Mouse (Mus musculus): ENCODE data around the gene Cyp3a13. TPM values are rescaled to one million over a fixed set of nuclear protein-coding genes. Genes with fewer than 3 reads are reported as not detected.
"Not testable (repeated sequence)": the region's sequence is repeated elsewhere in the genome, so short reads cannot be mapped to it uniquely, and the experiment has no call there.

Gene Cyp3a13
- polyA plus RNA-seq, 1 experiment: not detected

DNA sequence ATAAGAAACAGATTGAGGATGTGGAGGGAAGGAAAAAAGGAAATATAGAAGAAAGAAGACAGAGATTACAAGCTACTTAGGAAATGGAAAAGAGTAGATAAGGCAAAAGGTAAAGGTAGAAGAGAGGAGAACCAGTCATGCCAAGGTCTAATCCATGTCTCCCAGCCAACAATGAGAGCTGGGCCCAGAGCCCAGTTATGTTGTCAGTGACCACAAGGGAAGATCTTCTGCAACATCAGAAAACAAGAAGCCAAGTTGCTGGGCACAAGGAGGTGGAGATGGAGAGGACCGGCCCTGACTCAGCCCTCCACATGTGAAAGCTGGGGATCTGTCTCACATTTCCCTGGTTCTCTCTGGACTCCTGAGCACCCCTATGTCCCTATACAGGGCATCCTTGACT, 33.8 kb downstream of the Cyp3a13 start:
- no peak for TF ChIP-seq GATA1 (IDR thresholded peaks at IDR 0.05; ENCODE audit: low read length)

GRCm38 (mm10) chr5:137885894-137886293, 35.5 kb downstream of the Cyp3a13 start:
- no peak for TF ChIP-seq GATA1 (IDR thresholded peaks at IDR 0.05; ENCODE audit: low read length)

DNA sequence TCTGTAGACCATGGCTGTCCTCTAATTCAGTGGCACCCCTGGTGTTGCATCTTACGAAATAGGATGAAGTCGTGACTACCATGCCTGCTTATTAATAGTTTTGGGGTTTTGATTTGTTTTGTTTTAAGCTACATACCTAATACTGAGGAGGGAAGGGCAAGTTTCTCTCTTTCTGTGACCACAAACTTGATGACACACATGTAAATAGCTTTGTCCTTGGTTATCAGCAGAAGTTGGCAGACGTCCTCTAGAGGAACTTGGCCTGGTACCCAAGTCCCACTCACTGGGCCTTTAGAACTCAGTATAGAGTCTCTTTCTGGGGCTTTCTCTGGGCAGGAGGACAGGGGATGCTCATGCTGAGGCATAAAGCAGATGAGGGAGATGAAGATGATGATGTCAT, 38.1 kb downstream of the Cyp3a13 start:
- no peak for TF ChIP-seq GATA1 (IDR thresholded peaks at IDR 0.05; ENCODE audit: low read length)

DNA sequence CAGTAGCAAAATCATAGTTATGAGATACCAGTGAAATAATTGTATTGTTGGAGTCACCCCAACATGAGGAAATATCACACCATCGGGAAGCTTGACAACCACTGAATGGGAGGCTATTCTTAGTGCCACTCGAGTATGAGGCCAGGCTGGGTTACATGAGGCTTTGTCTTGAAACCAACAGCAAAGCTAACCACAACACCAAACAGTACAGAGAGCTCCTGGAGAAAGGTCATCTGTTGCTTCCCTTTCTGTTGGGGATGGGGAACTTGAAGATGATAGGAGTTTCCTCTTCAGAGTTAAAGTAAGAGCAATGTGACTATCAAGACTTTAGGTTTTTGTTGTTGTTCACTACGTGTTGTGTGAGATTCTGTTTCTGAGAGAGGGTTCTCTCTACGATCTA, 38.5 kb downstream of the Cyp3a13 start:
- no peak for TF ChIP-seq GATA1 (IDR thresholded peaks at IDR 0.05; ENCODE audit: low read length)

DNA sequence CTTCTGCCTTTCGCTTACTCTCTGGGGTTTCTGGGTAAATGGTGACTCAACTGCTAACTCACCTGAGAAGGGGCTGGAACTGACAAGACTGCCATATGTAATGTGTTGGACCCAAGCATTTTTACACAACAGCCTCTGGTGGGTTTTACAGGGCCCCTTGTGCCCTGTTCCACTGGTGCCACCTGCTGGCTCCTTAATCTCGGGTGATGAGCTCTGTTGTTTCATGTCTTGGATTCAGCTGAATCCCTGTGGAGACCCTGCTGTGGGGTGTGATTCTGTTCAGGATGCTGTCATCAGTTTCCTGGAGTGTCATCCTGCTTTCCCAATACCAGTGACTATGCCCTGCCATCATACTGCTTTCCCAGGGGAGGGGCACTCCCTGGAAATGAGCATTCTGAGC, 43.6 kb downstream of the Cyp3a13 start:
- TF ChIP-seq GATA1 (IDR thresholded peaks at IDR 0.05; ENCODE audit: low read length): no peak

DNA sequence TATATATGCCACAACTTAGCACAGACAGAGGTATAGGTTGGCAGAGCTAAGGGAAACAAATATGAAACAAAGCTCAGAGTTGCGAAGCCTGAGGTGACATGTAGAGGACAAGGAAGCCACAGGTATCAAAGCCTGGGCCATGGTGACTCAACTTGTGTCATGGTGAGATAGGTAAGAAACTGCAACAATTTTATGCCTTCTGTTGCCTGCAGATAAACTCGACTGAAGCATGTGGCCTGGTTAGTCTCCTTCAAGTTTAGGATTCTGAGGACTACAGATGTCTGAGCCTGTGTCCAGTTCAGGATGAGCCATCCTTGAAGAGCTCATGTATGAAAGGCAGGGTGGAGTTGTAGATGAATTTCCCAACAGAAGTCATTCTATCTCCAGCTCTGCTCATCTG, 46.4 kb downstream of the Cyp3a13 start:
- TF ChIP-seq GATA1 (IDR thresholded peaks at IDR 0.05; ENCODE audit: low read length): no peak

DNA sequence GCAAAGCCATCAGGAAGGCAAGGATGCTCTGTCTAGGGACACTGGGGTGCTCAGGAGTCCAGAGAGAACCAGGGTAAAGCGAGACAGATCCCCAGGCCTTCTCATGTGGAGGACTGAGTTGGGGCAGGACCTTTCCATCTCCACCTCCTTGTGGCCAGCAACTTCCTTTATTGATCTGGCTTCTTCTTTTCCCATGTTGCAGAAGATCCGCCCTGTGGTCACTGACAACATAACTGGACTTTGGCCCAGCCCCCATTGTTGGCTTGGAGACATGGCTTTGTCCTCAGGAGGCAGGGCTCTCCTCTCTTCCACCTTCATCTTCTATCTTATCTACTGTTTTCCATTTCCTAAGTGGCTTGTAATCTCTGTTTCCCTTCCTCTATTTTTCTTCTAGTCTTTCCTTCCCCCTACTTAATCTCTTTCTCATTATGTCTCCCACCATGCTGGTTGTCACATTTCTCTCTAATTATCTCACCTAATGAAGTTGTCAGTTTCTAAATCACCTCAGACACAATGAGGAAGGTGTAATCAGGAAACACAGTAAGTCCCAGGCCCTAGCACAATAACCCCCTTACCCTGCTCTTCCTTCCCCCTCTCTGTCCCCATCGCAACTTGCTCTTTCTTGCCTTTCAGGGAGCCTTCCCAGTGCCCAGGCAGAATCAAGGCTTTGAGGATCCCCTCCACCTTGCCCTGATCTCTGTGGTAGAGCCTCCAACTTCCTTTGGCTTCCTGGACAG, 49.6 kb downstream of the Cyp3a13 start, which contains the start of gene Pilrb2:
Gene Pilrb2 (minus strand): TSS at position 172 of the 737 bp plus-strand sequence.
- TF ChIP-seq GATA1 (IDR thresholded peaks at IDR 0.05; ENCODE audit: low read length): not testable (repeated sequence)

GRCm38 (mm10) chr5:137857960-137858710, 63.3 kb downstream of the Cyp3a13 start, which contains the start of gene Pilrb1:
Gene Pilrb1, minus strand, starts transcription at chr5:137858106.
- not testable (repeated sequence) for TF ChIP-seq GATA1 (IDR thresholded peaks at IDR 0.05; ENCODE audit: low read length)

Other genes starting within 250 kb of the Cyp3a13 start
- gene Agfg2, start 236.9 kb downstream of the Cyp3a13 start, polyA plus RNA-seq (2012): 108 and 112 TPM in 2 replicates
- gene Nyap1, start 180.0 kb downstream of the Cyp3a13 start, polyA plus RNA-seq (2012): 0.76 and 1.4 TPM in 2 replicates
- 440 and 451 TPM in 2 replicates for gene Tsc22d4, start 175.9 kb downstream of the Cyp3a13 start, polyA plus RNA-seq (2012)
- gene Ppp1r35, start 142.8 kb downstream of the Cyp3a13 start, polyA plus RNA-seq (2012): 111 and 138 TPM in 2 replicates
- 154 and 190 TPM in 2 replicates for gene Mepce, start 134.0 kb downstream of the Cyp3a13 start, polyA plus RNA-seq (2012)
- gene Zcwpw1, start 133.8 kb downstream of the Cyp3a13 start, polyA plus RNA-seq (2012): 0.21 and 0.46 TPM in 2 replicates
- gene Pilra, start 85.3 kb downstream of the Cyp3a13 start, polyA plus RNA-seq (2012): not detected in 2 replicates
- not detected in 2 replicates for gene Pilrb1, start 63.5 kb downstream of the Cyp3a13 start, polyA plus RNA-seq (2012)
- 0.26 TPM in 1 of 2 replicates, not detected in the other for gene Pilrb2, start 49.8 kb downstream of the Cyp3a13 start, polyA plus RNA-seq (2012)
- gene Gjc3, start 41.5 kb upstream of the Cyp3a13 start, polyA plus RNA-seq (2012): not detected in 2 replicates
- not detected in 2 replicates for gene Azgp1, start 59.9 kb upstream of the Cyp3a13 start, polyA plus RNA-seq (2012)
- gene Smok3a, start 99.6 kb upstream of the Cyp3a13 start, polyA plus RNA-seq (2012): not detected in 2 replicates
- not detected in 2 replicates for gene Smok3b, start 99.8 kb upstream of the Cyp3a13 start, polyA plus RNA-seq (2012)
- gene Smok3c, start 131.6 kb upstream of the Cyp3a13 start, polyA plus RNA-seq (2012): not detected in 2 replicates
- gene Zkscan1, start 163.5 kb upstream of the Cyp3a13 start, polyA plus RNA-seq (2012): 2.0 and 2.2 TPM in 2 replicates
- 0.55 and 2.3 TPM in 2 replicates for gene Zscan21, start 195.3 kb upstream of the Cyp3a13 start, polyA plus RNA-seq (2012)
- gene Zfp113, start 234.1 kb upstream of the Cyp3a13 start, polyA plus RNA-seq (2012): 0.27 and 0.28 TPM in 2 replicates
- 146 and 184 TPM in 2 replicates for gene Cops6, start 239.5 kb upstream of the Cyp3a13 start, polyA plus RNA-seq (2012)